Mouse (Mus musculus): ENCODE measurements around the gene H2afb2.

H2afb2 gene

DNA sequence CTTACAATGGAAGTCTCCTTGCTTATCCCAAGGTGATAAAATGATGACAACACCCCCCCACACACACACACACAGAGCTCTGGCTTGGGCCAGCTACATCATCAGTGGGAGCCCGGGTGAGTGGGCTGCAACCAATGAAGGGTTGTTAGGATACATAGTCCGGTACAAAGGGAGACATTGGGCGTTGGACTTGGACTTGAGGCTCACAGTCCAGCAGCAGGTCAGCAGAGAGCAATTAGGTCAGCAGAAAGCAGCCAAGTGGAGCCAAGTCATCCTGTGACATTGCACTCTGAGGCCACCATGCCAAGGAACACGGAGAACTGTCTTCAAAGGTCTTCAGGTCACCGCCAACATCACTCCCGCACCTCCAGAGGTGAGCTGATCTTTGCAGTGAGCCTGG is at the start of gene H2afb2:
H2afb2 (plus strand) TSS at position 301 of the 400 bp plus-strand sequence.
- DNase-seq = no peak
